Mouse (Mus musculus) G1E (cell line): ENCODE data around the gene Cwh43. TPM values are rescaled to one million over a fixed set of nuclear protein-coding genes. Genes with fewer than 3 reads are reported as not detected.

Experiments
- ATAC-seq: 2 replicates; pipeline ENCODE4 v1.8.0; 2016; ENCODE audit warnings: mild to moderate bottlenecking; ENCODE audit not compliant: insufficient number of reproducible peaks, poor library complexity, low FRiP score, severe bottlenecking; ENCODE audit errors: extremely low read depth
- DNase-seq: peaks from one replicate; pipeline ENCODE4 v3.0.0; 2012; ENCODE audit warnings: low spot score
- H3K27me3 ChIP-seq: 2 replicates; pipeline ENCODE4 v1.6.1; 2012; ENCODE audit warnings: mild to moderate bottlenecking, low read length, inconsistent platforms; ENCODE audit not compliant: insufficient read depth
- H3K36me3 ChIP-seq: replicated peaks from 2 replicates; pipeline ENCODE3; 2012; ENCODE audit warnings: mild to moderate bottlenecking, inconsistent platforms
- H3K4me1 ChIP-seq: 2 replicates; pipeline ENCODE4 v1.6.1; 2012; ENCODE audit warnings: low read depth, low read length, inconsistent platforms, mixed read lengths; ENCODE audit not compliant: insufficient read depth
- H3K4me3 ChIP-seq: 2 replicates; pipeline ENCODE4 v1.5.1; 2012; ENCODE audit warnings: low read depth, mild to moderate bottlenecking, inconsistent platforms, low read length, moderate library complexity, mixed read lengths
- H3K9me3 ChIP-seq: replicated peaks from 2 replicates; pipeline ENCODE4 v1.6.1; 2012; ENCODE audit warnings: inconsistent platforms
- CTCF ChIP-seq: IDR thresholded peaks from 2 replicates; pipeline ENCODE4 v1.5.1; 2012; ENCODE audit warnings: low read depth, low read length, inconsistent platforms, mixed read lengths
- GATA1 ChIP-seq: IDR thresholded peaks from 2 replicates; pipeline ENCODE4 v1.6.1; 2012; ENCODE audit warnings: borderline replicate concordance, low read length, inconsistent platforms, mixed read lengths
- GATA2 ChIP-seq: IDR thresholded peaks from 2 replicates; pipeline ENCODE4 v1.6.1; 2012; ENCODE audit warnings: low read depth, low read length, inconsistent platforms, borderline replicate concordance
- POLR2AphosphoS5 ChIP-seq: IDR thresholded peaks from 2 replicates; pipeline ENCODE4 v1.6.1; 2012; ENCODE audit warnings: low read depth, low read length, inconsistent platforms; ENCODE audit not compliant: insufficient replicate concordance
- TAL1 ChIP-seq: conservative IDR thresholded peaks from 2 replicates; pipeline ENCODE4 v1.6.1; 2012; ENCODE audit warnings: low read depth, low read length, inconsistent platforms, mixed read lengths
- polyA plus RNA-seq: library from polyadenylated mRNA; stranded (reverse); fragments of >175 nt; gene quantifications from 2 replicates; pipeline ENCODE4 v1.2.3, GENCODE M21; 2012
- total RNA-seq, 2 experiments: library from RNA; stranded (forward) in 1 of 2; stranded (reverse) in 1 of 2; fragments of 200-1000 nt in 1 of 2; fragments of >200 nt in 1 of 2; fragmentation: Nextera tagmentation in 1 of 2; gene quantifications; 2 replicates each; pipeline ENCODE4 v1.2.3; 2014 to 2017

Gene Cwh43
- total RNA-seq (2014; fragmentation: Nextera tagmentation) (not detected in 2 replicates), total RNA-seq (2017) (not detected in 2 replicates), polyA plus RNA-seq (not detected in 2 replicates)

- TF ChIP-seq TAL1 (no peak), CTCF (no peak), POLR2AphosphoS5 (no peak), GATA1 (no peak), GATA2 (no peak)
- ATAC-seq (no peak), DNase-seq (no peak)
- H3K27me3 ChIP-seq: peaks cover 40% of the 10 kb centered on the region
- H3K36me3 ChIP-seq: no peaks in the 10 kb centered on the region
- H3K4me3 ChIP-seq: no peak within 1 kb of the TSS
- no peaks in the 10 kb centered on the region for H3K9me3 ChIP-seq
- no peaks in the 10 kb centered on the region for H3K4me1 ChIP-seq
Measured at GRCm38 (mm10) chr5:73405981-73406722, at the start of gene Cwh43. Gene Cwh43 (plus strand): TSS chr5:73406075.

GRCm38 (mm10) chr5:73359134-73359751 is 46.6 kb upstream of the Cwh43 start:
- ATAC-seq (no peak), DNase-seq (no peak)
- Histone ChIP-seq H3K27me3 (peaks cover 9% of the 10 kb centered on the region), H3K4me3 (no peak overlapping the region), H3K4me1 (peaks cover 28% of the 10 kb centered on the region), H3K9me3 (no peaks in the 10 kb centered on the region), H3K36me3 (no peaks in the 10 kb centered on the region)
- TF ChIP-seq POLR2AphosphoS5 (no peak), GATA2 (no peak), TAL1 (no peak), GATA1 (no peak), CTCF (no peak)

- Histone ChIP-seq H3K4me3 (no peak overlapping the region), H3K4me1 (peaks cover 23% of the 10 kb centered on the region), H3K9me3 (no peaks in the 10 kb centered on the region)
Measured at GRCm38 (mm10) chr5:73359752-73360141, 46.1 kb upstream of the Cwh43 start.

GRCm38 (mm10) chr5:73360240-73360639 is 45.6 kb upstream of the Cwh43 start:
- H3K36me3 ChIP-seq: no peaks in the 10 kb centered on the region
- TF ChIP-seq GATA2 (no peak), POLR2AphosphoS5 (no peak), CTCF (no peak), TAL1 (no peak), GATA1 (no peak)
- peaks cover 16% of the 10 kb centered on the region for H3K27me3 ChIP-seq
- no peak overlapping the region for H3K4me3 ChIP-seq
- DNase-seq (no peak), ATAC-seq (no peak)
- H3K9me3 ChIP-seq: no peaks in the 10 kb centered on the region
- H3K4me1 ChIP-seq: peaks cover 19% of the 10 kb centered on the region

More at GRCm38 (mm10) chr5:73359752-73360141, 46.1 kb upstream of the Cwh43 start:
- no peaks in the 10 kb centered on the region for H3K36me3 ChIP-seq
- TF ChIP-seq GATA2 (no peak), CTCF (no peak), TAL1 (no peak), POLR2AphosphoS5 (no peak), GATA1 (no peak)
- peaks cover 12% of the 10 kb centered on the region for H3K27me3 ChIP-seq
- DNase-seq: no peak
- no peak for ATAC-seq

- no peak for DNase-seq
- TF ChIP-seq GATA2 (no peak), POLR2AphosphoS5 (no peak), TAL1 (no peak), CTCF (no peak), GATA1 (no peak)
- H3K36me3 ChIP-seq: no peaks in the 10 kb centered on the region
- no peak for ATAC-seq
- H3K9me3 ChIP-seq: no peaks in the 10 kb centered on the region
- H3K4me3 ChIP-seq: no peak overlapping the region
- peaks cover 8% of the 10 kb centered on the region; the same call in 1 of the 2 replicates for H3K4me1 ChIP-seq
- H3K27me3 ChIP-seq: peaks cover 29% of the 10 kb centered on the region
Measured at GRCm38 (mm10) chr5:73362338-73362737, 43.5 kb upstream of the Cwh43 start.

GRCm38 (mm10) chr5:73362791-73363190 is 43.1 kb upstream of the Cwh43 start:
- TF ChIP-seq TAL1 (no peak), POLR2AphosphoS5 (no peak), GATA2 (no peak), GATA1 (no peak), CTCF (no peak)
- no peak for ATAC-seq
- peaks cover 11% of the 10 kb centered on the region; the same call in 1 of the 2 replicates for H3K4me1 ChIP-seq

More at GRCm38 (mm10) chr5:73362791-73363190, 43.1 kb upstream of the Cwh43 start:
- H3K9me3 ChIP-seq: no peaks in the 10 kb centered on the region
- H3K4me3 ChIP-seq: no peak overlapping the region
- no peaks in the 10 kb centered on the region for H3K36me3 ChIP-seq
- no peak for DNase-seq
- peaks cover 34% of the 10 kb centered on the region for H3K27me3 ChIP-seq
